Mouse (Mus musculus) midbrain, embryonic 14.5 days (tissue): Measurements from ENCODE around the gene Crmp1. TPM values are rescaled to one million over a fixed set of nuclear protein-coding genes. Genes with fewer than 3 reads are reported as not detected.

Experiments used
- ATAC-seq: fragments of 200-750 bp; cut with Nextera tagmentation; 2 replicates; pipeline ENCODE4 v1.8.0; 2017; ENCODE audit warnings: moderate number of reproducible peaks, moderate library complexity; ENCODE audit not compliant: low FRiP score, low TSS enrichment
- DNase-seq: peaks from one replicate; pipeline ENCODE4 v3.0.0-alpha.2; 2015
- H3K27ac ChIP-seq: fragments of 300-500 bp; sonication (generic); replicated peaks from 2 replicates; pipeline ENCODE4 v1.5.1; 2014; ENCODE audit warnings: mild to moderate bottlenecking, low read depth, low read length, moderate library complexity
- H3K27me3 ChIP-seq: fragments of 300-500 bp; sonication (generic); 2 replicates; pipeline ENCODE4 v1.6.1; 2014; ENCODE audit warnings: low read length, control low read depth, mixed read lengths; ENCODE audit not compliant: control insufficient read depth, insufficient read depth
- H3K36me3 ChIP-seq: fragments of 300-500 bp; sonication (generic); 2 replicates; pipeline ENCODE4 v1.6.1; 2014; ENCODE audit warnings: low read length, control low read depth; ENCODE audit not compliant: control insufficient read depth, insufficient read depth
- H3K4me1 ChIP-seq: fragments of 300-500 bp; sonication (generic); 2 replicates; pipeline ENCODE4 v1.6.1; 2014; ENCODE audit warnings: mild to moderate bottlenecking, antibody characterized with exemption, low read length, control low read depth; ENCODE audit not compliant: control insufficient read depth, insufficient read depth
- H3K4me2 ChIP-seq: fragments of 300-500 bp; sonication (generic); 2 replicates; pipeline ENCODE4 v1.6.1; 2014; ENCODE audit warnings: mild to moderate bottlenecking, low read length, moderate library complexity
- H3K4me3 ChIP-seq: fragments of 300-500 bp; sonication (generic); replicated peaks from 2 replicates; pipeline ENCODE4 v1.5.1; 2014; ENCODE audit warnings: low read depth, low read length
- H3K9ac ChIP-seq: fragments of 300-500 bp; sonication (generic); replicated peaks from 2 replicates; pipeline ENCODE4 v1.6.1; 2014; ENCODE audit warnings: mild to moderate bottlenecking, low read length, moderate library complexity
- H3K9me3 ChIP-seq: fragments of 300-500 bp; sonication (generic); 2 replicates; pipeline ENCODE4 v1.6.1; 2016; ENCODE audit warnings: low read length, control low read depth, mixed read lengths; ENCODE audit not compliant: control insufficient read depth
- WGBS: fragments of 180-500 bp; shearing (Covaris S2); extraction: QIAGEN DNeasy Blood & Tissue Kit; methylation state at CpG from one replicate; pipeline ENCODE4 v1.1.7; 2014; 5-methylcytosine and 5-hydroxymethylcytosine counted together
- polyA plus RNA-seq: library from polyadenylated mRNA; unstranded; fragments of >200 nt; fragmentation: Nextera tagmentation; extraction: Ambion mirVana; gene quantifications from 2 replicates; pipeline ENCODE4 v1.2.1, GENCODE M21; 2014

Crmp1 gene
- polyA plus RNA-seq, 1 experiment from 2014 or later, result 906 TPM

- Histone ChIP-seq H3K9ac (no peak overlapping the region), H3K9me3 (no peaks in the 10 kb centered on the region), H3K4me1 (no peaks in the 10 kb centered on the region), H3K27me3 (no peaks in the 10 kb centered on the region), H3K4me3 (no peak overlapping the region), H3K4me2 (no peak overlapping the region), H3K27ac (no peak overlapping the region), H3K36me3 (no peaks in the 10 kb centered on the region)
- 87% methylated on average over 8 of the region's 8 CpGs for WGBS
- ATAC-seq (no peak), DNase-seq (no peak)
Measured at GRCm38 (mm10) chr5:37330449-37331132, 88.9 kb downstream of the Crmp1 start.

- Histone ChIP-seq H3K4me2 (no peak overlapping the region), H3K9me3 (no peaks in the 10 kb centered on the region), H3K27me3 (no peaks in the 10 kb centered on the region), H3K27ac (no peak overlapping the region), H3K36me3 (no peaks in the 10 kb centered on the region), H3K4me1 (no peaks in the 10 kb centered on the region), H3K9ac (no peak overlapping the region), H3K4me3 (no peak overlapping the region)
- ATAC-seq, result no peak
- no peak for DNase-seq
- 95% methylated on average over 2 of the region's 2 CpGs for WGBS
Measured at GRCm38 (mm10) chr5:37331133-37331505, 89.4 kb downstream of the Crmp1 start.

- no peaks in the 10 kb centered on the region for H3K36me3 ChIP-seq
- ATAC-seq (no peak), DNase-seq (no peak)
- H3K27ac ChIP-seq, result no peak overlapping the region
- H3K27me3 ChIP-seq, result no peaks in the 10 kb centered on the region
- H3K9me3 ChIP-seq, result no peaks in the 10 kb centered on the region
- H3K4me2 ChIP-seq, result no peak overlapping the region
- 85% methylated on average over 4 of the region's 4 CpGs for WGBS
- H3K4me1 ChIP-seq, result no peaks in the 10 kb centered on the region
- no peak overlapping the region for H3K9ac ChIP-seq
- no peak overlapping the region for H3K4me3 ChIP-seq
Measured at GRCm38 (mm10) chr5:37332066-37332465, 90.3 kb downstream of the Crmp1 start.

- ATAC-seq, result no peak
- no peaks in the 10 kb centered on the region for H3K36me3 ChIP-seq
- 78% methylated on average over 3 of the region's 3 CpGs for WGBS
Measured at GRCm38 (mm10) chr5:37335061-37335460, 93.3 kb downstream of the Crmp1 start.

GRCm38 (mm10) chr5:37336485-37337105 lies 94.9 kb downstream of the Crmp1 start, which contains the start of gene Evc:
Gene Evc, minus strand, starts transcription at chr5:37336894.
- DNase-seq (peak; percentile 84), ATAC-seq (peak; percentile 56)
- H3K4me3 ChIP-seq, result peak within 1 kb of the TSS; percentile 58
- peak within 1 kb of the TSS; percentile 62 for H3K9ac ChIP-seq
- peak within 1 kb of the TSS; percentile 100 for H3K4me2 ChIP-seq
- peaks cover 7% of the 10 kb centered on the region; the same call in 1 of the 2 replicates for H3K27me3 ChIP-seq
- under 1% methylated on average over 48 of the region's 48 CpGs for WGBS
- no peak within 1 kb of the TSS for H3K27ac ChIP-seq
- no peaks in the 10 kb centered on the region for H3K36me3 ChIP-seq
- peaks cover 10% of the 10 kb centered on the region for H3K4me1 ChIP-seq
- no peaks in the 10 kb centered on the region for H3K9me3 ChIP-seq

More at GRCm38 (mm10) chr5:37335061-37335460, 93.3 kb downstream of the Crmp1 start:
- Histone ChIP-seq H3K4me1 (peaks cover 10% of the 10 kb centered on the region), H3K27ac (no peak overlapping the region), H3K4me3 (no peak overlapping the region), H3K9ac (no peak overlapping the region), H3K4me2 (no peak overlapping the region), H3K9me3 (no peaks in the 10 kb centered on the region), H3K27me3 (peaks cover 7% of the 10 kb centered on the region; the same call in 1 of the 2 replicates)
- DNase-seq, result no peak

- Histone ChIP-seq H3K27me3 (peaks cover 7% of the 10 kb centered on the region; the same call in 1 of the 2 replicates), H3K9ac (no peak overlapping the region), H3K4me1 (peaks cover 10% of the 10 kb centered on the region), H3K27ac (no peak overlapping the region), H3K4me2 (peak overlapping the region; percentile 100), H3K9me3 (no peaks in the 10 kb centered on the region), H3K36me3 (no peaks in the 10 kb centered on the region), H3K4me3 (peak overlapping the region; percentile 42; the same call in 1 of the 2 replicates)
- DNase-seq (no peak), ATAC-seq (no peak)
- 72% methylated on average over 3 of the region's 3 CpGs for WGBS
Measured at GRCm38 (mm10) chr5:37337696-37338095, 96.0 kb downstream of the Crmp1 start.

- peak; percentile 59 for ATAC-seq
- under 1% methylated on average over 25 of the region's 27 CpGs for WGBS
- H3K9me3 ChIP-seq, result no peaks in the 10 kb centered on the region
- no peak within 1 kb of the TSS for H3K27ac ChIP-seq
- H3K9ac ChIP-seq, result peak within 1 kb of the TSS; percentile 49
- H3K4me3 ChIP-seq, result peak within 1 kb of the TSS; percentile 42
- peaks cover 10% of the 10 kb centered on the region for H3K4me1 ChIP-seq
- peaks cover 7% of the 10 kb centered on the region; the same call in 1 of the 2 replicates for H3K27me3 ChIP-seq
- DNase-seq, result peak; percentile 82
- peak within 1 kb of the TSS; percentile 100 for H3K4me2 ChIP-seq
- H3K36me3 ChIP-seq, result no peaks in the 10 kb centered on the region
Measured at GRCm38 (mm10) chr5:37338288-37338687, 96.5 kb downstream of the Crmp1 start, which contains the start of gene Evc2. Gene Evc2, plus strand, starts transcription at chr5:37338499.
